Mouse (Mus musculus) lung, adult 2 months (tissue): ENCODE measurements around the gene Setd5. TPM values are rescaled to one million over a fixed set of nuclear protein-coding genes. Genes with fewer than 3 reads are reported as not detected.

ENCODE experiments used
- DNase-seq: peaks from one replicate; pipeline ENCODE4 v3.0.0; 2022
- H3K4me1 ChIP-seq: fragments of 200-500 bp; 2 replicates; pipeline ENCODE4 v1.6.1; 2011; ENCODE audit warnings: low read length; ENCODE audit not compliant: control insufficient read depth, insufficient read depth
- H3K4me3 ChIP-seq: fragments of 200-500 bp; replicated peaks from 2 replicates; pipeline ENCODE3; 2011; ENCODE audit warnings: low read depth, mild to moderate bottlenecking, control low read depth, low read length; ENCODE audit errors: extremely low read depth
- CTCF ChIP-seq: fragments of 200-500 bp; IDR thresholded peaks from 2 replicates; pipeline ENCODE4 v1.5.1; 2011; ENCODE audit warnings: mild to moderate bottlenecking, low read length, control low read depth; ENCODE audit not compliant: insufficient read depth
- POLR2A ChIP-seq: fragments of 200-500 bp; IDR thresholded peaks from 2 replicates; pipeline ENCODE4 v1.6.1; 2011; ENCODE audit warnings: low read depth, mild to moderate bottlenecking, control low read depth, low read length, borderline replicate concordance; ENCODE audit errors: extremely low read depth
- WGBS: fragments of 180-500 bp; shearing (Covaris S2); methylation state at CpG from one replicate; pipeline ENCODE4 v1.1.7; 2018; 5-methylcytosine and 5-hydroxymethylcytosine counted together
- polyA plus RNA-seq: library from polyadenylated mRNA; depleted of rRNA; stranded (reverse); fragments of >200 nt; gene quantifications from 2 replicates; pipeline ENCODE4 v1.2.3, GENCODE M21; 2012

Gene Setd5
- polyA plus RNA-seq, 1 experiment = 30.6 TPM

GRCm38 (mm10) chr6:113102541-113102940, 25.4 kb downstream of the Setd5 start:
- Histone ChIP-seq H3K4me1 (peaks cover 19% of the 10 kb centered on the region), H3K4me3 (no peak overlapping the region)
- TF ChIP-seq POLR2A (no peak), CTCF (no peak)
- no peak for DNase-seq
- 64% methylated on average over 4 of the region's 4 CpGs for WGBS

GRCm38 (mm10) chr6:113103765-113104164, 26.6 kb downstream of the Setd5 start:
- H3K4me3 ChIP-seq = no peak overlapping the region
- peak; percentile 24 for DNase-seq
- peaks cover 19% of the 10 kb centered on the region for H3K4me1 ChIP-seq
- no peak for TF ChIP-seq CTCF

- Histone ChIP-seq H3K4me3 (no peak overlapping the region), H3K4me1 (no peaks in the 10 kb centered on the region)
- TF ChIP-seq CTCF (no peak), POLR2A (no peak)
- DNase-seq = no peak
- 86% methylated on average over 3 of the region's 3 CpGs for WGBS
Observed at GRCm38 (mm10) chr6:113109378-113109777, 32.2 kb downstream of the Setd5 start.

- WGBS = 77% methylated on average over 7 of the region's 7 CpGs
- DNase-seq = no peak
- TF ChIP-seq POLR2A = no peak
- TF ChIP-seq CTCF = no peak
- Histone ChIP-seq H3K4me3 (no peak overlapping the region), H3K4me1 (no peaks in the 10 kb centered on the region)
Observed at GRCm38 (mm10) chr6:113109956-113110355, 32.8 kb downstream of the Setd5 start.

- DNase-seq = no peak
- H3K4me3 ChIP-seq = no peak overlapping the region
- no peaks in the 10 kb centered on the region for H3K4me1 ChIP-seq
- TF ChIP-seq POLR2A = no peak
- TF ChIP-seq CTCF = no peak
- 85% methylated on average over 10 of the region's 10 CpGs for WGBS
Observed at GRCm38 (mm10) chr6:113120806-113121205, 43.6 kb downstream of the Setd5 start.

GRCm38 (mm10) chr6:113133360-113133759, 56.2 kb downstream of the Setd5 start:
- DNase-seq = no peak
- Histone ChIP-seq H3K4me3 (no peak overlapping the region), H3K4me1 (no peaks in the 10 kb centered on the region)
- TF ChIP-seq POLR2A (no peak), CTCF (no peak)
- WGBS = 74% methylated on average over 2 of the region's 2 CpGs

- no peak for TF ChIP-seq CTCF
- TF ChIP-seq POLR2A = no peak
- H3K4me1 ChIP-seq = peaks cover 8% of the 10 kb centered on the region
- H3K4me3 ChIP-seq = no peak overlapping the region
- 17% methylated on average over 1 of the region's 1 CpGs for WGBS
- DNase-seq = no peak
Observed at GRCm38 (mm10) chr6:113141389-113142094, 64.4 kb downstream of the Setd5 start.

GRCm38 (mm10) chr6:113144764-113145163, 67.6 kb downstream of the Setd5 start:
- H3K4me1 ChIP-seq = peaks cover 8% of the 10 kb centered on the region
- no peak for DNase-seq
- H3K4me3 ChIP-seq = no peak overlapping the region
- no peak for TF ChIP-seq CTCF
- WGBS = 62% methylated on average over 1 of the region's 1 CpGs

GRCm38 (mm10) chr6:113145249-113145648, 68.1 kb downstream of the Setd5 start:
- Histone ChIP-seq H3K4me3 (no peak overlapping the region), H3K4me1 (peaks cover 8% of the 10 kb centered on the region)
- TF ChIP-seq CTCF (no peak), POLR2A (no peak)
- DNase-seq = no peak
- 95% methylated on average over 4 of the region's 4 CpGs for WGBS

GRCm38 (mm10) chr6:113154071-113154470, 76.9 kb downstream of the Setd5 start:
- no peak overlapping the region for H3K4me3 ChIP-seq
- 98% methylated on average over 8 of the region's 8 CpGs for WGBS
- TF ChIP-seq POLR2A = no peak
- no peak for DNase-seq
- no peaks in the 10 kb centered on the region for H3K4me1 ChIP-seq
